Mouse (Mus musculus): Measurements from ENCODE around the gene Dut.

Dut gene

GRCm38 (mm10) chr2:125247108-125247961 lies at the start of gene Dut:
TSS of gene Dut (plus strand) at chr2:125247190.
- peak; percentile 99 for DNase-seq

- DNase-seq, result no peak
These were observed 37.9 kb upstream of the Dut start for GRCm38 (mm10) chr2:125208894-125209596.

GRCm38 (mm10) chr2:125211831-125212510 lies 35.0 kb upstream of the Dut start:
- no peak for DNase-seq

GRCm38 (mm10) chr2:125214592-125214991 lies 32.4 kb upstream of the Dut start:
- peak; percentile 19 for DNase-seq

GRCm38 (mm10) chr2:125217286-125217685 lies 29.7 kb upstream of the Dut start:
- DNase-seq, result no peak

GRCm38 (mm10) chr2:125218566-125218965 lies 28.4 kb upstream of the Dut start:
- DNase-seq, result no peak

GRCm38 (mm10) chr2:125219268-125219667 lies 27.7 kb upstream of the Dut start:
- DNase-seq, result no peak

- DNase-seq, result no peak
These were observed 25.3 kb upstream of the Dut start for GRCm38 (mm10) chr2:125221673-125222072.

- no peak for DNase-seq
These were observed 18.2 kb upstream of the Dut start for GRCm38 (mm10) chr2:125228472-125229409.

GRCm38 (mm10) chr2:125232183-125232582 lies 14.8 kb upstream of the Dut start:
- DNase-seq, result no peak

GRCm38 (mm10) chr2:125233537-125233936 lies 13.5 kb upstream of the Dut start:
- DNase-seq, result no peak

- DNase-seq, result no peak
These were observed 12.9 kb upstream of the Dut start for GRCm38 (mm10) chr2:125234049-125234448.

- DNase-seq, result no peak
These were observed 1.3 kb upstream of the Dut start for GRCm38 (mm10) chr2:125245545-125246285.

- peak; percentile 14 for DNase-seq
These were observed 321 bp upstream of the Dut start for GRCm38 (mm10) chr2:125246669-125247068.

- DNase-seq, result no peak
These were observed 909 bp downstream of the Dut start for GRCm38 (mm10) chr2:125247962-125248235.

GRCm38 (mm10) chr2:125248256-125248655 lies 1.3 kb downstream of the Dut start:
- DNase-seq, result peak; percentile 14

GRCm38 (mm10) chr2:125249339-125249738 lies 2.3 kb downstream of the Dut start:
- DNase-seq, result no peak

- no peak for DNase-seq
These were observed 2.9 kb downstream of the Dut start for GRCm38 (mm10) chr2:125249874-125250273.

- DNase-seq, result no peak
These were observed 4.8 kb downstream of the Dut start for GRCm38 (mm10) chr2:125251781-125252180.

GRCm38 (mm10) chr2:125252275-125252674 lies 5.3 kb downstream of the Dut start:
- peak; percentile 14 for DNase-seq

GRCm38 (mm10) chr2:125253699-125254098 lies 6.7 kb downstream of the Dut start:
- DNase-seq, result no peak

- no peak for DNase-seq
These were observed 7.6 kb downstream of the Dut start for GRCm38 (mm10) chr2:125254630-125255029.
